Mouse (Mus musculus) neural tube, embryonic 14.5 days (tissue): ENCODE data around the gene Gm5134. TPM values are rescaled to one million over a fixed set of nuclear protein-coding genes. Genes with fewer than 3 reads are reported as not detected.
A peak's percentile ranks its signal among the peaks of the same experiment; 100 is the strongest.

Source experiments
- ATAC-seq: fragments of 200-750 bp; cut with Nextera tagmentation; 2 replicates; pipeline ENCODE4 v1.8.0; 2017; ENCODE audit warnings: low read depth, mild to moderate bottlenecking, moderate TSS enrichment, moderate library complexity
- H3K27ac ChIP-seq: fragments of 300-500 bp; sonication (generic); 2 replicates; pipeline ENCODE4 v1.5.1; 2014; ENCODE audit warnings: low read depth, mild to moderate bottlenecking, control low read depth, low read length, moderate library complexity, mixed read lengths
- H3K27me3 ChIP-seq: fragments of 300-500 bp; sonication (generic); 2 replicates; pipeline ENCODE4 v1.6.1; 2014; ENCODE audit warnings: low read length; ENCODE audit not compliant: control insufficient read depth, insufficient read depth
- H3K36me3 ChIP-seq: fragments of 300-500 bp; sonication (generic); 2 replicates; pipeline ENCODE4 v1.6.1; 2014; ENCODE audit warnings: low read length, mixed read lengths; ENCODE audit not compliant: control insufficient read depth, insufficient read depth
- H3K4me1 ChIP-seq: fragments of 300-500 bp; sonication (generic); 2 replicates; pipeline ENCODE4 v1.6.1; 2014; ENCODE audit warnings: low read length; ENCODE audit not compliant: control insufficient read depth, insufficient read depth
- H3K4me2 ChIP-seq: fragments of 300-500 bp; sonication (generic); 2 replicates; pipeline ENCODE4 v1.6.1; 2014; ENCODE audit warnings: mild to moderate bottlenecking, low read depth, low read length, control low read depth
- H3K4me3 ChIP-seq: fragments of 300-500 bp; sonication (generic); 2 replicates; pipeline ENCODE4 v1.5.1; 2014; ENCODE audit warnings: low read depth, low read length, control low read depth, mixed read lengths
- H3K9ac ChIP-seq: fragments of 300-500 bp; sonication (generic); replicated peaks from 2 replicates; pipeline ENCODE4 v1.6.1; 2014; ENCODE audit warnings: low read depth, mild to moderate bottlenecking, control low read depth, low read length, mixed read lengths
- H3K9me3 ChIP-seq: fragments of 300-500 bp; sonication (generic); 2 replicates; pipeline ENCODE4 v1.6.1; 2016; ENCODE audit warnings: low read length; ENCODE audit not compliant: control insufficient read depth
- WGBS: fragments of 180-500 bp; shearing (Covaris S2); extraction: QIAGEN DNeasy Blood & Tissue Kit; methylation state at CpG from one replicate; pipeline ENCODE4 v1.1.7; 2014; 5-methylcytosine and 5-hydroxymethylcytosine counted together
- polyA plus RNA-seq: library from polyadenylated mRNA; unstranded; fragments of >200 nt; fragmentation: Nextera tagmentation; extraction: Ambion mirVana; gene quantifications from 2 replicates; pipeline ENCODE4 v1.2.1, GENCODE M21; 2014

The Gm5134 gene
- polyA plus RNA-seq, 1 experiment from 2014 or later: 0.17 TPM

DNA sequence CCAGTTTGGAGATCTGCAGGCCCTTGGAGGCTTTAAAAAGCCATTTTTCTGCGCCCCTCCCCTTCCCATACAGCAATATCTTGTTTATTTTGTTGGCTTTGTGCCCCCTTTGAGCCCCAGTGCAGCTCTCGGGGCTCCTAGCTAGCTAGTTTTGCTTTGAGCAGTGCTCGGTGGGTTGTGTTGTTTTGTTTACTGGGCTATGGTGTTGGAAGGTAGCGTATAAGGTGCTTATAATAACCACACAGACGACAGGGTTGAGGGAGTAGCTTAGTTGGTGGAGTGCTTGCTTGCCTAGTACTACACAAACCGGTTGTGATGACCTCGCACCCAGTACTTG, 78.8 kb downstream of the Gm5134 start:
- H3K9me3 ChIP-seq: no peaks in the 10 kb centered on the region
- H3K27me3 ChIP-seq: no peaks in the 10 kb centered on the region
- no peak overlapping the region for H3K27ac ChIP-seq
- WGBS: 22% methylated on average over 7 of the region's 7 CpGs
- H3K4me3 ChIP-seq: peak overlapping the region; percentile 87
- H3K4me1 ChIP-seq: peaks cover 6% of the 10 kb centered on the region; the same call in 1 of the 2 replicates
- 0 out of 2 replicates have a peak, but pooled peaks have one; percentile 5 for ATAC-seq
- H3K9ac ChIP-seq: peak overlapping the region; percentile 71
- peak overlapping the region; percentile 80 for H3K4me2 ChIP-seq
- no peaks in the 10 kb centered on the region; the same call in 1 of the 2 replicates for H3K36me3 ChIP-seq

DNA sequence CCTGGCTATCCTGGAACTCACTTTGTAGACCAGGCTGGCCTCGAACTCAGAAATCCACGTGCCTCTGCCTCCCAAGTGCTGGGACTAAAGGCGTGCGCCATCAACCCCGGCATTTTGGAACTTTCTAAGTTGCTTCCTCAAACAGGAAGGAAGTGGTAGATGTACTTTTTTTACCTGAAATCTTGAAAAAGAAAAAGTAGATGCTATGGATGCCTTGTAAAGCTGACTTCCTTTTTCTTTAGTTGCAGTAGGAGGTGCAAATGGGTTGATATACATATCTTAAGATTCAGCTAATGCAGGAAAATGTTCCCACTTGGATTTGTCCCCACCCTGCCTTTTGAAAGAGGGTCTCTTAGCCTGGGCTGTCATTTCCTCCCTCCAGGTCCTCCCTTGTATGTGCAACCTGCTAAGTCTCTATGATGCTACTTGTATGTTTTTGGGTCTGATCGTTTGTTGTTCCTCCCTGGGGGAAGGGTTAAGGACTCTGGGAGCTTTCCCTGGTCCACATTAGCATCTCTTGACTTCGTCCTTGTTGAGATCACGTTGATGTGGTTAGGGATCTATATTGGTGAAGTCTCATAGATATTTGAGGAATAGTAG, 79.8 kb downstream of the Gm5134 start:
- no peak overlapping the region for H3K4me3 ChIP-seq
- no peak overlapping the region for H3K9ac ChIP-seq
- peaks cover 6% of the 10 kb centered on the region; the same call in 1 of the 2 replicates for H3K4me1 ChIP-seq
- no peaks in the 10 kb centered on the region for H3K27me3 ChIP-seq
- ATAC-seq: no peak
- 98% methylated on average over 8 of the region's 8 CpGs for WGBS
- no peaks in the 10 kb centered on the region for H3K9me3 ChIP-seq
- H3K27ac ChIP-seq: no peak overlapping the region
- peaks cover 9% of the 10 kb centered on the region for H3K36me3 ChIP-seq
- no peak overlapping the region for H3K4me2 ChIP-seq

- Histone ChIP-seq H3K9me3 (no peaks in the 10 kb centered on the region), H3K4me2 (no peak overlapping the region), H3K4me1 (peaks cover 6% of the 10 kb centered on the region; the same call in 1 of the 2 replicates), H3K36me3 (peaks cover 21% of the 10 kb centered on the region), H3K27ac (no peak overlapping the region), H3K9ac (no peak overlapping the region), H3K4me3 (no peak overlapping the region), H3K27me3 (no peaks in the 10 kb centered on the region)
- no peak for ATAC-seq
These were observed 81.0 kb downstream of the Gm5134 start for GRCm38 (mm10) chr10:76035277-76035676.

DNA sequence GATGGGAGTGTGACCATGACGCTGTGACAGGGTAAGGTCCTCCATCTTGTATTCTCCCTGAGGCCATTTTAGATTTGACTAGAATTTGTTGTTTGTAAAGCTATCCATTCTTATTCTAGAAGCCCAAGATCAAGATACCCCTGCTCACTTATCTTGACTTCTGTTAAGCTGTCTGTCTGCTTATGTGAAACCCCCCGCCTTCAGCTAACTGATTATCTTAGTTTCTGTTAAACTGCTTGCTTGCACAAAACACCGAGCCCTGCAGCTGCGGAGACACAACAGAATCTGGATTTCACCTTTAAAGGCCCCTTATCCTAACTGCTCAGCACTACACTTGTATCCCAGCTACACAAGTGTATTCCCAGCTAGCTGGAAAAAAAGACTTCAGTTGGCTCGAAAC, 82.6 kb downstream of the Gm5134 start:
- H3K9me3 ChIP-seq: no peaks in the 10 kb centered on the region
- no peak overlapping the region for H3K4me2 ChIP-seq
- H3K9ac ChIP-seq: no peak overlapping the region
- 96% methylated on average over 5 of the region's 5 CpGs for WGBS
- H3K27ac ChIP-seq: no peak overlapping the region
- H3K4me1 ChIP-seq: peaks cover 6% of the 10 kb centered on the region; the same call in 1 of the 2 replicates
- peaks cover 26% of the 10 kb centered on the region for H3K36me3 ChIP-seq
- no peaks in the 10 kb centered on the region for H3K27me3 ChIP-seq
- no peak overlapping the region for H3K4me3 ChIP-seq
- no peak for ATAC-seq

DNA sequence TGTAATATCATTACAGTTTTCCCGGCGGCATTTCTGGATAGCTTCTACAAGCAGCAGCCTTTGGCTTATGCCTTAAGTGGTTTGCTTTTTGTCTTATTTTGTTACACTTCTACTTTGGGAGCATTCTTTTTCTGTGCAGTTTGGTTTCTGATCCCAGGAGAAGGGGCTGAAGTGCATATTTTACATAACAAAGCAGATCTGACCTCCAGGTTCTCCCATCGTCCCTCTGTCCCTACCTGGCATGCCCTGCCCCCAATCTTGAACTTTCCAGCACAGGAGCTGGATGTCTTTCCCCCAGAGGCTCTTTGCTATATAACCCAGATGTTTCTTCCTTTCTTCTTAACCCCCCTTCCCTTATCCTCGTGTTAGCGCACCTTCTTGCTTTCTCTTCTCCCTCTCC, 91.0 kb downstream of the Gm5134 start:
- ATAC-seq: no peak

DNA sequence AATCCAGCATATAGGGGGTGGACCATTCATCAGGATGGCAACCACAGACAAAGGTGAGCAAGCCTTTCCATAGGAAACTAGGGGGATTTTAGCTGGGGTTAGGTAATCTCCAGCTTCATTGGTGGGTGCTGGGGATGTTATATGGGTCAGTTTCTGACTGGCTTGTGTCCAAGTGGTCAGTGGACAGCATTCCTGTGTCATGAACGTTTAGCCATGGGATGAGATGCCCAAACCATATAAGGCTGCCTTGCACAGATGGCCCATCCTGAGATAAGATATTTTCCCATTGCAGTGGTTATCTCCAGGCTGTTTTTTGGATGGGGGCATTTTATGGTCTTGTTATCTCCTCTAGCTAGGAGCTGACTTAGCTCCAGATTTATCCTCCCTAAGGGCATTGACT, 92.4 kb downstream of the Gm5134 start:
- Histone ChIP-seq H3K4me2 (no peak overlapping the region), H3K36me3 (peaks cover 13% of the 10 kb centered on the region; the same call in 1 of the 2 replicates), H3K9ac (no peak overlapping the region), H3K27me3 (no peaks in the 10 kb centered on the region), H3K9me3 (no peaks in the 10 kb centered on the region), H3K4me3 (no peak overlapping the region), H3K4me1 (no peaks in the 10 kb centered on the region), H3K27ac (no peak overlapping the region)
- ATAC-seq: no peak
- 77% methylated on average over 1 of the region's 1 CpGs for WGBS

More for the DNA sequence above, 91.0 kb downstream of the Gm5134 start:
- Histone ChIP-seq H3K9me3 (no peaks in the 10 kb centered on the region), H3K9ac (no peak overlapping the region), H3K4me1 (no peaks in the 10 kb centered on the region), H3K27me3 (no peaks in the 10 kb centered on the region), H3K36me3 (peaks cover 18% of the 10 kb centered on the region), H3K4me3 (no peak overlapping the region), H3K27ac (no peak overlapping the region), H3K4me2 (no peak overlapping the region)
- 52% methylated on average over 5 of the region's 5 CpGs for WGBS

- Histone ChIP-seq H3K9ac (no peak overlapping the region), H3K27me3 (no peaks in the 10 kb centered on the region), H3K4me2 (no peak overlapping the region), H3K36me3 (peaks cover 13% of the 10 kb centered on the region; the same call in 1 of the 2 replicates), H3K4me1 (no peaks in the 10 kb centered on the region), H3K27ac (no peak overlapping the region), H3K9me3 (no peaks in the 10 kb centered on the region), H3K4me3 (no peak overlapping the region)
- 64% methylated on average over 5 of the region's 5 CpGs for WGBS
- no peak for ATAC-seq
These were observed 93.0 kb downstream of the Gm5134 start for GRCm38 (mm10) chr10:76047182-76047869.

DNA sequence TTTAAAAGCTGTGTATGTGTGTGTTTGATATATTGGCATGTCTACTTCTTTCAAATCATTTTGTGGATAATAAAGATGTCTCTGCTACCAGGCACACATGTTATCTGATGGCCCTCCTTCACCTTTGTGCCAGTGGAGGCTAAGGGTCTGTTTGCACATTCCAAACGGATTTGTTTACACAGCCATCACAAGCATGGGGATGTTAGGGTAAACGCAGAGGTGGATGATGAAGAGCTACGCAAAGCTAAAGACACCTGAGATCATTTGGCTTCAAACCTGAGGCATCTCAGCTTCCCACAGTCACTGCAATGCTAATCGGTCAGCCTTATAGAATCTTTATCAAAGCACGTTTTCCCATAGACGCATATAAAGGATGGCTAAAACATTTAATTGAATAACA, 94.7 kb downstream of the Gm5134 start:
- ATAC-seq: no peak
- H3K4me2 ChIP-seq: no peak overlapping the region
- H3K9ac ChIP-seq: no peak overlapping the region
- 63% methylated on average over 6 of the region's 6 CpGs for WGBS
- H3K27me3 ChIP-seq: no peaks in the 10 kb centered on the region
- peaks cover 5% of the 10 kb centered on the region; the same call in 1 of the 2 replicates for H3K36me3 ChIP-seq
- no peaks in the 10 kb centered on the region for H3K9me3 ChIP-seq
- H3K27ac ChIP-seq: no peak overlapping the region
- no peaks in the 10 kb centered on the region for H3K4me1 ChIP-seq
- H3K4me3 ChIP-seq: no peak overlapping the region

DNA sequence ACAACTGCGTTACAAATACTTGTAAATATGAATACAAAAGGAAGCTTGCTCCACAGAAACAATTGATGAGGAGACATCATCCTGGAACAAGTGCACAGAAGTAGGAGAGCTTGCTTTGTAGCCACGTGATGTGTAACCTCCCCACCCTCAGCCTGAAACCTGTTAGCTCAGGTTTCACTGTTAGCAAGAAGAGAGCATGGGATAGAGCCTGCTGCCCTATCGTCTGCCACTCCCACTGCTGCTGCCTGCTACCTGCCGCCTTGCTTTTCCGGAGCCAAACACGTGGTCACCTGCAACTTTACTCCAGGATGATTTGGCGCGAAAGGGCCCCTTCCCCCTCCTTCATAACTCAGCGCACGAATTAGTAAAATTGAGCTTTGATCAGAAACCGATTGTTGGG, 97.5 kb downstream of the Gm5134 start:
- H3K27ac ChIP-seq: no peak overlapping the region
- H3K36me3 ChIP-seq: no peaks in the 10 kb centered on the region
- ATAC-seq: no peak
- no peak overlapping the region for H3K4me2 ChIP-seq
- H3K27me3 ChIP-seq: no peaks in the 10 kb centered on the region
- 84% methylated on average over 11 of the region's 11 CpGs for WGBS
- H3K4me3 ChIP-seq: no peak overlapping the region
- no peaks in the 10 kb centered on the region for H3K9me3 ChIP-seq
- H3K4me1 ChIP-seq: no peaks in the 10 kb centered on the region
- no peak overlapping the region for H3K9ac ChIP-seq
